Mouse (Mus musculus) liver, postnatal 0 days (tissue): Measurements from ENCODE around the gene Sct.

Source experiments
- CTCF ChIP-seq: sonication (generic); IDR thresholded peaks from 2 replicates; pipeline ENCODE4 v1.5.1; 2016; ENCODE audit warnings: antibody characterized with exemption, low read depth
- EP300 ChIP-seq: IDR thresholded peaks from 2 replicates; pipeline ENCODE4 v1.6.1; 2016; ENCODE audit warnings: antibody characterized with exemption, low read depth, mild to moderate bottlenecking

DNA sequence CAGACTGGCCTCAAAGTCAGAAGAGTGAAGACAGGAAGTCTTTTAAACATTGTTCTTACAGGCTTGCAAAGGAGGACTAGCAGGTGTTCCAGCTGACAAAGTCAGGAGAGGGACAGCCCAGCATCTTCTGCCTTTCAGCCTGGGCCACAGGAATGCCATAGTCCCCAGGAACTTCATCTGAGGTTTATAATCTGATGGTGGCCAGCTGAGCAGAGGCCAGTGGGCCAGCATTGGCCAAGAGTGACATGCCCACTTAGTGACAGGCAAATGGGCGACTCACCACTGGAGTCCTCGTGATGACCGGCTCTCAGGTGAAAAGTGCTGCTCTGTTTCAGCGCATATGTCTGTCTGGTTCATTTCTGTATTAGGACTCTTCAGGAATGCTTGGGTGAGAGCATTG lies 48.4 kb downstream of the Sct start:
- TF ChIP-seq CTCF (no peak), EP300 (no peak)
